Mouse (Mus musculus): Measurements from ENCODE around the gene Cntn1.
A peak's percentile ranks its signal among the peaks of the same experiment; 100 is the strongest.

DNA sequence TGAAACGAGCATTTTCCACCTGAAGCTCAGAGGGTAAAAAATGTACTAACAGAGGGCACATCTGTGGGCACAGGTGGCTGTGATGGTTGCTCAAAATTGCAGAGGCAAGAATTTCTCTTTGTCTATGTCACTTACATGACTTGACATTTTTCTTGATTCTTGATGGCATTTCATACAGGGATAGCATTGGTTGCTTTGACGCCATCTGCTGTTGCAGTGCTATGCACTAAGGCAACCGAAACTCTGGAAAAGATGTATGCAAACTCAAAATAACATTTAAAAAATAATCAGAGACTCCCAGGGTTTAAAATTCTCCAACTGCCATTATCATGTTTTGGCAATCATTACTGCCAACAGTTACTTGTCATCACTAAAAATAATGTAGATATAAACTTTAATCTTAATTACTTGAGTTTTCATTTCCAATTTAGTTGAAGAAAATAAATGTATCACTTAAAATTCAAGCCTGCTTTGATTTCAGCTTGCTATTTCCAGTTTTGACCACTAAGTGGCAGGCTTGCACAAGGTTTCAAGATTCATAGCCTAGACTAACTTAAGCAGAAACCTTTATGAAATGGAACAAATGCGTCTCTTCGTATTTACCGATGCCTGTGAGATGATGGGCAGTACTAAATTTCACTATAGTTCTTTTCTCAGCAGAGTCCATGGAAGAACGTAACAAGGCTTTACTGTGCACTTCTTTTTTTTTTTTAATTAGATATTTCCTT lies 214.2 kb downstream of the Cntn1 start:
- TF ChIP-seq CTCF (IDR thresholded peaks at IDR 0.05; ENCODE audit: low read depth): peak; percentile 84
- TF ChIP-seq EP300 (optimal IDR thresholded peaks at IDR 0.05): no peak
